Mouse (Mus musculus): ENCODE results near the gene Rap2a.

The Rap2a gene

DNA sequence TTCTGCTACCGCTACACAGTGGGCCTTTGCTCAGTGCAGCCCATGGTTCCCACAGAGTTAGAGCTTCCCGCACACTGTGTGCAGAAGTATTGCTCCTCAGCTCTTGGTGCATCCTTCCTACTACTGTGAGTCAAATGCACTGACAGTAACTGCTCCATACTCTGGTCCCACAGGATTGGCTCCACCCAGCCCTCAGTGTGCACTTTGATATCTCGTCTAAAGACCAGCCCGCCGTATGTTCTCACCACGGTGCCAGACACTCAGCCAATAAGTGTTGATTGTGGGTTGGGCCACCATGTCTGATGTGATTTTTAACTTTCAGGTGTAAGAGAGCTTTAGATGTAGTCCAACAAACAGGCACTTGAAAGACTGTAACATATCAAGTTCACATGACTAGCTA lies 21.4 kb downstream of the Rap2a start:
- DNase-seq (ENCODE audit: low read depth), result no peak

DNA sequence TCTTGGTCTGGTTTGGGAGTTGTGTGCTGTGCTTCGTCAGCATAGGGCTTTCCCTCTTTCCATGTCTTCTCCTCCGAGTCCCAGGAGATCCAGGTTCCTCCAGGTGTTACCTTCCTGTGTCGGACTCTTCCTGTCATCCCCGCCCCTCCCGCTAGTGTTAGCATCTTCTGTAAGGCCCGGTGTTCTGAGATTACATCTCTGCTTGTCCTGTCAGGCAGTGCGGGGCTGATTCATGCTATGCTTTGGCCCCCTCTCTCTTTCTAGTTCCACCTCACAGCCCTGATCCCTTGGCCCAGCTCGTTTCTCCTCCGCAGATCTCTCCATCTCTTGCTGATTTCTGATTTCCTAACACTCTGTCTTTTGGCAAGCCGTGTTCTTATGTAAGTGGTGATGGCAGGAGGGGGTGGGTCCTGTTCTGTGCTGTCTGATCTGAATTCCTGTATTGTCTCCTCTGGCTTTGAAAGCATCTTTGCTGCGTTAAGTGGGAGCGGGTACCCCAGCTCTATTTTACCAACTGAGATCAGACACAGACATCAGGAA lies 21.8 kb downstream of the Rap2a start:
- DNase-seq (ENCODE audit: low read depth), result no peak

DNA sequence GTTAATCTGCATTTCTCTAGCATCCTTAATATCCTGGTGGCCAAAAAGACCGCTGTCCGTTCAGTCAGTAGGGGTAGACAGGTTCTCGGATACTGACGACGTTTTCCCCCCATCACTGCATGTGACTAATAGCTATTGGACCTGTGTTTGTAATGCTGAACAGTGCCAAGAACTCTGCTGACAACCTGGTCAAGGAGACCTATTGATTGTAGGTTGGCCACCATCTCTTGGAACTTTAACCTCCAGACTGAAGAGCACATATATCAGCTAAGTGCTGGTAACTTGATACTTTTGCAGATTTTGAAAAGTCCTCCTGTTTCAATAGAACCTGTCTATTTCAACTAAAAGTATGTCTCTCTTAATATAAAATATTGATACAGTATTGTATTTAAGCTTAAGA lies 22.5 kb downstream of the Rap2a start:
- DNase-seq (ENCODE audit: low read depth), result no peak

DNA sequence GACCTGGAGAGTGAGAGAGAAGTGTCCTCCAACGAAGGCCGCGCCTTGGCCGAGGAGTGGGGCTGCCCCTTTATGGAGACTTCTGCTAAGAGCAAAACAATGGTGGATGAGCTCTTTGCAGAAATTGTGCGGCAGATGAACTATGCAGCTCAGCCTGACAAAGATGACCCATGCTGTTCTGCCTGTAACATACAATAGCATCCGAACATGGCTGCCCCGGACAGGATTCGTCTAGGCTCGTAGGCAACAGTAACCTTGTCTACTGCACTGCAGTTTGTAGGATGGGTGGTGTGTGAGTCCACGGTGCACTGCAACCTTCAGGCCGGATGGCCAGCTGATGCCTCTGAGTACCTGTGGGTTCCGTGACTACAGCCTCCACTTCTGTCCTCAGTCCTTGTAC lies 25.4 kb downstream of the Rap2a start:
- DNase-seq (ENCODE audit: low read depth), result no peak

DNA sequence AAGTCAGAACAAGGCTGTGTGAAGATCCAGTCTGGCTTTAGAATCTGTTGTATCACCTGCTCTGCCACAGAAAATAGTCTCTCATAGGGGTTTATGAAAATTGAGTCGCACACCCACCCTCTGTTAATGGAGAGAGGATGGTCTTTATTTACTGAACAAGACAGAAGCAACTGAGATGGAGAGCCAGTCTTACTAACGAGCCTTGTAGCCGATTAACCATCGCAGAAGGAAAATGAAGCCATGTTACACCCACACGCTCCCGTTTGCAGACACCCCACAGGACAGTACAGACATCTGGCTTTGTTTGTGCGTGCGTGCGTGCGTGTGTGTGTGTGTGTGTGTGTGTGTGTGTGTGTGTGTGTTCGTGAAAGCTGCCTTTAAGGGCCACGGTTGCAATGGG lies 26.2 kb downstream of the Rap2a start:
- DNase-seq (ENCODE audit: low read depth), result no peak

DNA sequence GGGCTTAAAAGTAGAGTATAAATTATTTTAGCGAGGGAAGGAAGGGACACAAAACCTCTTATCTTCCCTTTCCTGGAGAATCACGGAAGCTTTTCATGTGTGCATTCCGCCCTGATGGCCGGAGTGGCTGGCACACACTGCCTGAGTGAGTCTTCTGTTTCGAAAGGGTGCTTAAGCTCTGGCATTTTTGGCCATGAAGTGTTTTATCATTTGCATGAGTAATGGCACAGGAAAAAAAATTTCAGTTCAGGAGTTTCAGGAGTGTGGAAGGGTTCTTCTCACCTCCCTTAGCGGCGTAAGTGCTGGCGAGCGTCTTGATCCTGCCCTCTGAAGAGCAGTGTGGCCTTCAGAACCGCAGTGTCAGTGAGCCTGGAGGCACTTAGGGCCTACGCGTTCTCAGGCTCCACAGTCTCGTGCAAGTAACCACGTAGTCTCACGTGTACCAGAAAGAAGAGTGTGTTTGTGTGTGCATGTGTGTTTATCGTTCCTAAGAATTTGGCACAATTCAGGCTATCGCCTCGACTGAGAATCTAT lies 26.8 kb downstream of the Rap2a start:
- no peak for DNase-seq (ENCODE audit: low read depth)

DNA sequence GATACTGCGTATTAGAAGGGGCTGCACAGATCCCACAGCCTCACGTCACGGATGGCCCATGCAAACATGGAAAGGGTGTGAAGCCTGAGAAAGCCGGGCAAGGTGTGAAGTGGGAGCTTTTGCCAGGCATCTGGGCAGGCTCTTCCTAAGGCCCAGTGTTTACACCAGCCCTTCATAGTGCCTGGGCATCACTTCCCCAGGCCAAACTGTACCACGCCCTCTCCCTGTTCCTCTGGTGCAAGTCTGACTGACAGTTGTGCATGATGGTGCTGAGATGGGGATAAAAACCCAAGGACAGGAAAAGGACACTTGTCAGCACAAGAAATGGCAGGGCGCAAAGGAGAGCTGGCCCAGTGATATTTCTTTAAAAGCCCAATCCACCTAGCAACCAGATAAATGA lies 27.7 kb downstream of the Rap2a start:
- no peak for DNase-seq (ENCODE audit: low read depth)

DNA sequence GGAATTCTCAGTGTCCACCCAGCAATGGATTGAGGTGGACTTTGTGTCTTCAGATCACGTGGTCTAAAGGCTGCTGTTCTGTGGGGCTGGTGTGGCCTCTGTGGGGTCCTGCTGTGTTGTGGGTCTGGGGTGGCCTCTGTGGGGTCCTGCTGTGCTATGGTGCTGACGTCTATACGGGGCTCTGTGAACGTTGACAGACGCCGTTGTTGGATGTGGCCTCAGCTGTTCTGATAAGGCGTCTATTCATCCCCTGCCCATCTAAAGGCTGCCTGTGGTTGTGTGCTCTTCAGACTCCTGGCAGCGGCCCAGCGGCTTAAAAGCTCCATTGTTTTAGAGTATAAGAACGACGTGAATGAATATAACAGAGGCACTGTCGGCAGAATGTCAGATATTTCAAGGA lies 29.3 kb downstream of the Rap2a start:
- DNase-seq (ENCODE audit: low read depth), result no peak

DNA sequence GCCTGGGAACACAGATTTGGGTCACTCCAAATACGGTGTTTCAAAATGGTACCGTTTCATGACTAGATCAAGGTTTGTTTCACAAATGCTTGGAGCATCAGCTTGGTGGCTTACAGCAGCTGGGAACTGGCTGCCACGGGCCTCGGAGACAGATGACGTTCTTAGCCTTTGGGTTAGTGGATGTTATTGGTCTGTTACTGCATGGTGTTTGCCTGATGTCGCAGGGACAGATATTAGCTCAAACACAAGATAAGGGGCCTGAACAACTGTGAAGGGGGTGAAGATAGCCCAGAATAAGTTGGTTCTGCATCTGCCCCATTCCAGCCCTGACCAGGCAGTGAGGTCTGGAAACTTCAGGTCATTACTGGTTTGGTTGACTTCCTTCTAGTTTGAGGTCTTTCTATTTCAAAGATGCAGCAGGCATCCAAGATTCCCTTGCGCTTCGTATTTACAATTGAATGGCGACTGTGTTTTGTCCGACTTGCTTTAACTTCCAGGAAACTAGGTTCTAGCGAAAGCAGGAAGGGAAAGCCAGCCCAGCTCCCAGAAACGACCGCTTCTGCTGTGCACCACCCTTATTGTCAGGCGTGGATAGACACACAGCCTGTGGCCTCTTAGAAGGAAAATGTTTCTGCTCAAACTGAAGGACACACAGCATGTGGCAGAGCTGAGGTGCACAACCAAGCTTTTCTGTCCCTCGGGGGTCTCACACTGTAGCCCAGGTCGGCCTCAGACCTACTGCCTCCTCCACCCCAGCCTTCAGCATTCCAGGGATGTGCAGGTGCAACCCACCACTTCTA lies 30.5 kb downstream of the Rap2a start:
- no peak for DNase-seq (ENCODE audit: low read depth)

DNA sequence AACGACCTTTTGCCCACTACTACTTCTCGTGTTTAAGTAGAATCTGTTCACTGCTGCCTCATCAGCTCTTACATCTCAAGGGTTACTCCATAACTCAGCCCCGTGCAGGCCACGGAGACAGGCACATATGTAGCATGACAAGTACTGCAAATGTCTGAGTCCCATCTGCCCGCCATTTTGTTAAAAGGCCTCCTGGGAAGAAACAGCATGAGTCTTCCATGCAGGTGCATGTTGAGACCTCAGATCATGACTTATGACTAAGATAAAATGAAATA lies 31.1 kb downstream of the Rap2a start:
- no peak for DNase-seq (ENCODE audit: low read depth)

DNA sequence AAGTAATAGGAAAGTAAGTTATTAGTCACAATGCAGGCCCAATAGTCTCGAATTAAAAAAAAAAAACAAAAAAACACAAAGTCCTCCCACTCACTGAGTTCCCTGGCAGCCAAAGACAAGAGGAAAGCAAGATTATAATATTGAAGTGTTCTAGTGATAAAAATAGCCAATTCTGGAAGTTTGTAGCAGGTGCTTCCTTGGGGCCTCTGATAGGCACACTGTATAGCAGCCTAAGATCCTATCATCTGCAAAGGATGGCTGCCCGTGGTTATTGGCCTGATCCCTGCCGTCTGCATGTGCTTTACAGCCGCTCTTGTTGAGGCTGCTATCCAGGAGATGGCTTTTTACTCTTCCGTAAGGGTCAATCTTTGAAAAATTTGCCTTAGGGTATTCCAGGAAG lies 33.6 kb downstream of the Rap2a start:
- DNase-seq (ENCODE audit: low read depth), result peak; percentile 68

DNA sequence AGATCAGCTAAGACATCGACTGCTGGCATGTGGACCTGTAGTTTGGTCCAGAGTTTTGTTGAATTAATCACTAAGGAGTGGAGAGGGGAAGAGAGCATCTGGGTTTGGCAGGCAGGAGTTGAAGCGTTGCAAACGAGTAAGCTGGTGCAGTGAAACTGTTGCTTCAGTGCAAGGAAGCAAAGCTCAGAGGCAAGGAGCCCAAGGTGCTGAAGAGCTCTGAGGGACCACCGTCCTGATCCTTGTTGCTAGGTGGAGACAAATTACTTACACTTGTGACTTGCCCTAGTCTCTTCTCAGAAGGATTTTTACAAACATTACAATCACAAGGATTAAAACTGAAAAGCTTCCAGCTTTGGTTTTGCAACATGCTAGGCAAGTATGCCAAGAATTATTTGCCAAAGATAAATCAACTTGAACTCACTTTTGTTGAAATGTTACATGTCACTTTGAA lies 36.6 kb downstream of the Rap2a start:
- no peak for DNase-seq (ENCODE audit: low read depth)

DNA sequence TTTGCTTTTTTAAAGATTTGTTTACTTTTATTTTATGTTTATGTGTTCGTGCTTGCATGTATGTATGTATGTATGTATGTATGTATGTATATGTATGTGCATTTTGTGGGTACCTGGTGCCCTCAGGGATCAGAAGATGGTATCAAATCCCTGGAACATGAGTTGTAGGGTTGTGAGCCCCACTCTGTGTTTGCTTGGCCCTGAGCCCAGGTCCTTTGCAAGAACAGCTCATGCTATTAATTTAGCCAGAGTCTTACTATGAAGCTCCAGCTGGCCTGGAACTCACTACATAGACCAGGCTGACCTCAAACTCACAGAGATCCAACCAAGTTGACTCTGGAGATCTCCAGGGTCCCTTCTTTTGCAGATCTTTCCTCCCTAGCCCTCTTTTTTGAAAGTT lies 37.1 kb downstream of the Rap2a start:
- no peak for DNase-seq (ENCODE audit: low read depth)

DNA sequence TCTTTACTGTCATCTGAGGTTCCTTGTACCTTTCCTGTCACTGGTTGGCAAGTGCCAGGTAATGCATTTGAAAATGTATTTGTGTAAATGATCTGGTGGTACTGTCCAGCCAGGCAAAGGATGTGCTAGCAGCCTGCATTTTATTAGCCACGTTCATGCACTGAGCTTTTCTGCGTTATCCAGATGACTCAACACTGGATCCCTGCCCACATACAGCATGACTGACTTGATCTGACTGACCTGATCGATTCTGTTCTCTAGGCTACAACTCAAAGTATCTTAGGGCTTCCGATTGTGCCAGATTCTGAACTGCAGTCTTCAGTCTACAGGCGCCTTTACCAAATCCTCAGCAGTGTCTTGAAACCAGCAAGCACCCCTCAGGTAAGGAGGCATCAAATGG lies 40.5 kb downstream of the Rap2a start:
- DNase-seq (ENCODE audit: low read depth), result no peak

DNA sequence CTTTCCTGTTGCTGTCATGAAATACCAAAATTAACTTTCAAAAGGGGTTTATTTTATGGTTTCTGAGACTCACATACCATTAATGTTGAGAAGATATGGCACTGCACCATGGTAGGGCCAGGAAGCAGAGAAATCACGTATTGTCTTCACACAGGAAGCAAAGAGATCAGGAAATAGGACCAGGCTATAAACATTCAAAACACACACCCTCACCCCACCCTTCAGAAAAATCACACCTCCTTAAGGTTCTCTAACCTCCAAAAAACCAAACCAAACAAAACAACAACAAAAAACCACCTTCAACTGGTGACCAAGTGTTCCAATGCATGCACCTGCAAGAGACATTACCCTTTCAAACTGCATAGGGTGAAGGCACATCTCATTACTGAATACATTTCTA lies 41.7 kb downstream of the Rap2a start:
- no peak for DNase-seq (ENCODE audit: low read depth)

DNA sequence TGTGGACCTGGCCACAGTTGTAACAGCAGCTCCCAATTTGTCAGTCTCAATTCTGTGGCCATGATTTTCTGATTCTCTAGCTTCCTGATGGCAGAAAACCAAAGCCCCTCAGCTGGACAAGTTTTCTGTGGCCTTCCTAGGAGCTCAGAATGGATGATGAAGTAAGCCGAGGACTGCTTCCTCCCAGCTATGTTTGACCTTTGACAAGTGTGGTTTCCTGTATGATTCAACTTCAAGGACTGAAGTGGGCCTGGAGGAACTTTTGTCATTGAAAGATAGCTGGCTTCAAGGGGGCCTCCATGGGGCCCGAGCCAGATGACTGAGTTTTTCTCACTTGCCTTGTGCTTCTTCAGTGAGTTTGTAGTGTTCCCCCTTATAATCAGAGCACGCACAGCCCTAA lies 42.6 kb downstream of the Rap2a start:
- DNase-seq (ENCODE audit: low read depth), result peak; percentile 97

DNA sequence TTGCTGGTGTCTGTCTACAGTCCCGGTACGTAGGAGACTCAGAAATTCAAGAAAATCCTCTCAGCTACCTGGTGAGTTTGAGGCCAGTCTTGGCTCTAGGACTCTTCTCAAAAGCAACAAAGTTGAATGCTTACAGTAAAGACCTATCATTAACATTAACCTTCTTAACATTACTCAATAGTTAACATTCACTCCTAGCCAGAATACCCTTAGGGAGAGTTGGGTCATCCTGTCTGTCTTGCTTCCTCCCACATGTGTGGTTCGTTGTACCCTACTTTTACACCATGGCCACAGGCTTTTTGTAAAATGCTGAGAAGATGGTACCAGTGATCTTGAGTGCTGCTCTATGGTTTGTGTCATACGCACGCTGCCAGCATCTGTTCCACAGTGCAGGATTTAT lies 45.1 kb downstream of the Rap2a start:
- no peak for DNase-seq (ENCODE audit: low read depth)

DNA sequence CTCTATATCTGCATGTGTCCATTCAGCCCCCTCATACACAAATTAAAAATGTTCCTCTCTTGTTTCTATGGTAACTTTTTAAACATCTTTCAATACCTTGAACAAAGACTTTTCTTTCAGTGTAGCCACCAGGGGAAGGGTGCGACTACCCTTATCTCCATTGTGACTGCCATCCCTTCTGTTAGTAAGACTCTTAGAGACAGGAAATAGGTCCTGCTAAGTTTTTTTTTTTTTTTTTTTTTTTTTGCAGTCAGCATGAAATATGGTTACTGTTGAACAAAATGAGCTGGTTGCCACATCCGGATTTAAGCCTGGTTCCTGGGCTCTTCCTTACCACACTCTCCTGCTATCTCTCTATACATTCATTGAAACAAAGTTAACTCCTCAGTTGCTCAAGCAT lies 47.4 kb downstream of the Rap2a start:
- DNase-seq (ENCODE audit: low read depth), result peak; percentile 91

DNA sequence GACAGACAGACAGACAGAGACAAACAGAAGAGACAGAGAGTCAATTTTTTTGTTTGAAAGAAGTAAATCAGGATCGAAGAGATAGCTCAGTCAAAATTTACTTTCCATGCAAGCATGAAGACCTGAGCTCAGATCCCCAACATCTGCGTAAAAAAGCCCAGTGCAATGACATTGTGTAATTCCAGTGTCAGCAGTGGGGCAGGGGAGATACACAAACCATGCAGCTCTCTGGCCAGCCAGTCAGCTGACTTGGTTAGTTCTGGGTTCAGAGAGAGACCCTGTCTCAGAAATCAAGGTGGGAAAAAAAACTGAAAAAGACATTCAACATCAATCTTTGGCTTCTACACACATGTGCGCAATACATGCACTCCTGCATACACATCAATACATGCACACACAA lies 55.1 kb downstream of the Rap2a start:
- DNase-seq (ENCODE audit: low read depth), result no peak

DNA sequence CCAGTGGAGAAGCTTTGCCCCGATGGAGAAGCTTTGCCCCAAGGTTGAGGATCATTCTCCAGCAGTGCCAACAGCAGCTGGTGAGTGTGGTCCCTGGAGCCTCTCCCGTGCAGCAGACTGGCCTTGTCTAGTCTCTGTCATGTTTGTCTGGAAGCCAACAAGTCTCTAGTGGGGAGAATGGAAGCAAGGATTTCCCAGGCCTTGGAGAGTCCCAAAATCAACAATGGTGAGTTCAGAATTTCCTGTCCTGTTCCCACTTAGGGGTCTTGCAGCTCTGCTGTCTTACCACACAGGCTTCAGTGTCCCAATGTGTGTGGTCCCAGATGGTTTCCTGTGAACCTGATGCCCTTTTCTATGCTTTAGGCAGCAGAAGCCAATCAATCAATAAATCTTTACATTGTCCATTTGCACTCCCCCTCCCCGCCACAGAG lies 56.6 kb downstream of the Rap2a start:
- DNase-seq (ENCODE audit: low read depth), result no peak

DNA sequence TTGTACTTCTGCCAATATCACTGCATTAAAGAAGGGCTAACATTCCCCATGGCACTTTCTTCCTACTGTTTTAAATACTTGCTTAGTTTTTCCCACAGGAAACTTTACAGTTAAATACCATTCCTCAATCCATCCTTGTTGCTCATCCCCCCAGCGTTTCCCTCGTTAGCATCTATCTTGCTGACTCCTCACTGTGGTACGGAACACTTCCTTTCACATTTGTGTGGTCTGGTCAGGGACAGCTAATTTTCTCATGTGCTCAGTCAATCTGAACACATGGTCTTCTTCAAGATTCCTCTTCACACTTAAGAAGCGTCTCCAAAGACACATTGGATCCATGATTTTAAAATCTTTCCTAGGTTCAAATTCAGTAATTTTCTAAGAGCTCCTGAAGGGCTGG lies 57.2 kb downstream of the Rap2a start:
- DNase-seq (ENCODE audit: low read depth), result no peak

DNA sequence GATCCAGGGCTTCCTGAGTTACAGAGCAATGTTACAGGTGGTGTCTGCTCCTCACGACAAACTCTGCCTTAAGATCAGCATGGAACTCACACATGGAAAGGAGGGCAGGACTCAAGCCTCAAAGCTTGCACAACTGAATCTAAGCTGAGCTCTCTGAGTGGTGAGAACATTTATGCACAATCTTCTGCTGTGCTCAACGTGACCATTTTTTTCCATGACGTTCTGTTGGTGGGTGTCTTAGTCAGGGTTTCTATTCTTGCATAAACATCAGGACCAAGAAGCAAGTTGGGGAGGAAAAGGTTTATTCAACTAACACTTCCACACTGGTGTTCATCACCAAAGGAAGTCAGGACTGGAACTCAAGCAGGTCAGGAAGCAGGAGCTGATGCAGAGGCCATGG lies 57.7 kb downstream of the Rap2a start:
- peak; percentile 29 for DNase-seq (ENCODE audit: low read depth)

DNA sequence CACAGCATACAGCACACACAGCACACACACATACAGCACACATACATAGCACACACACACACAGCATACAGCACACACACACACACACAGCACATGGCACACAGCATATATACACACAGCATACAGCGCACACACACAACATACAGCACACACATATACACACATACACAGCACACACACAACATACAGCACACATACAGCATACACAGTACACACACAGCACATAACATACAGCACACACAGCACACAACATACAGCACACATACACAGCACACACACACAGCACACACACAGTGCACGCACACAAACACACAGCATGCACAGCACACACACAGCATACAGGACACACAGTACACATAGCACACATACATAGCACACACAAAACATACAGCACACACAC lies 60.9 kb downstream of the Rap2a start:
- no peak for DNase-seq (ENCODE audit: low read depth)

DNA sequence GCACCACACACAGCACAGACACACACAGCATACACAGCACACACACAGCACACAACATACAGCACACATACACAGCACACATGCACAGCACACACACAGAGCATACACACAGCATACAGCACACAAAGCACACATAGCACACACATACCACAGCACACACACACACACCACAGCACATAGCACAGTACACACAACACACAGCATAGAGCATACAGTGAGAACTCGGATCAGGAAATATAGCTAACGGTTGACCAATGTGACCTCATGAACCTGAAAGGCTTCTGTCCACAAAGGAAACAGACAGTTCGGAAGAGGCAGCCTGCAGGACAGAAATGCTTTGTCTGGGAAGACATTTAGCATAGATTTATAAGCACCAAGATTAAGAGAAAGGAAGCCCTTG lies 61.4 kb downstream of the Rap2a start:
- no peak for DNase-seq (ENCODE audit: low read depth)

Measured in 416B (cell line).